Mouse (Mus musculus) thymus, adult 18-20 months (tissue): ENCODE measurements around the gene Ubl4b.

Experiments
- DNase-seq, 2 experiments: peaks; one replicate each; pipeline ENCODE4 v3.0.0; 2022; ENCODE audit warnings: mixed read lengths in 2 of 2

Ubl4b gene

GRCm38 (mm10) chr3:107554842-107555241 is at the start of gene Ubl4b:
Gene Ubl4b (minus strand): TSS chr3:107555073.
- DNase-seq, result no peak

- no peak for DNase-seq
Observed at GRCm38 (mm10) chr3:107600127-107600526, 45.3 kb upstream of the Ubl4b start.

- DNase-seq, result no peak
Observed at GRCm38 (mm10) chr3:107597586-107598389, 42.9 kb upstream of the Ubl4b start.

- DNase-seq, result no peak
Observed at GRCm38 (mm10) chr3:107597134-107597533, 42.3 kb upstream of the Ubl4b start.

- DNase-seq, result no peak
Observed at GRCm38 (mm10) chr3:107596559-107596958, 41.7 kb upstream of the Ubl4b start.

- DNase-seq, result no peak
Observed at GRCm38 (mm10) chr3:107595938-107596461, 41.1 kb upstream of the Ubl4b start.

- no peak for DNase-seq
Observed at GRCm38 (mm10) chr3:107595264-107595937, 40.5 kb upstream of the Ubl4b start.

GRCm38 (mm10) chr3:107594662-107595263 is 39.9 kb upstream of the Ubl4b start, which contains the start of gene Alx3:
Gene Alx3 (plus strand): TSS chr3:107595031.
- no peak for DNase-seq

GRCm38 (mm10) chr3:107593632-107594031 is 38.8 kb upstream of the Ubl4b start:
- no peak for DNase-seq

GRCm38 (mm10) chr3:107591612-107592011 is 36.7 kb upstream of the Ubl4b start:
- no peak for DNase-seq

GRCm38 (mm10) chr3:107586504-107586903 is 31.6 kb upstream of the Ubl4b start:
- no peak for DNase-seq

- DNase-seq, result no peak
Observed at GRCm38 (mm10) chr3:107583893-107584292, 29.0 kb upstream of the Ubl4b start.

- DNase-seq, result no peak
Observed at GRCm38 (mm10) chr3:107582875-107583767, 28.2 kb upstream of the Ubl4b start.

GRCm38 (mm10) chr3:107582130-107582874 is 27.4 kb upstream of the Ubl4b start:
- no peak for DNase-seq

GRCm38 (mm10) chr3:107581103-107582010 is 26.5 kb upstream of the Ubl4b start:
- DNase-seq, result no peak

GRCm38 (mm10) chr3:107579466-107579865 is 24.6 kb upstream of the Ubl4b start:
- no peak for DNase-seq

- DNase-seq, result no peak
Observed at GRCm38 (mm10) chr3:107577810-107578390, 23.0 kb upstream of the Ubl4b start.

- DNase-seq, result no peak
Observed at GRCm38 (mm10) chr3:107576807-107577206, 21.9 kb upstream of the Ubl4b start.

GRCm38 (mm10) chr3:107571205-107571604 is 16.3 kb upstream of the Ubl4b start:
- no peak for DNase-seq

GRCm38 (mm10) chr3:107568721-107569120 is 13.8 kb upstream of the Ubl4b start:
- DNase-seq, result no peak
